Mouse (Mus musculus) small intestine, adult 2 months (tissue): ENCODE data around the gene Prss30.

Experiments
- CTCF ChIP-seq: fragments of 200-500 bp; IDR thresholded peaks from 2 replicates; pipeline ENCODE4 v1.5.1; 2012; ENCODE audit warnings: low read depth, mild to moderate bottlenecking, control low read depth, inconsistent platforms, low read length, moderate library complexity, mixed read lengths; ENCODE audit not compliant: insufficient replicate concordance, insufficient read length; ENCODE audit errors: extremely low read depth
- POLR2A ChIP-seq: fragments of 200-500 bp; IDR thresholded peaks from 2 replicates; pipeline ENCODE4 v1.6.1; 2012; ENCODE audit warnings: low read depth, mild to moderate bottlenecking, control low read depth, inconsistent platforms, low read length, moderate library complexity

DNA sequence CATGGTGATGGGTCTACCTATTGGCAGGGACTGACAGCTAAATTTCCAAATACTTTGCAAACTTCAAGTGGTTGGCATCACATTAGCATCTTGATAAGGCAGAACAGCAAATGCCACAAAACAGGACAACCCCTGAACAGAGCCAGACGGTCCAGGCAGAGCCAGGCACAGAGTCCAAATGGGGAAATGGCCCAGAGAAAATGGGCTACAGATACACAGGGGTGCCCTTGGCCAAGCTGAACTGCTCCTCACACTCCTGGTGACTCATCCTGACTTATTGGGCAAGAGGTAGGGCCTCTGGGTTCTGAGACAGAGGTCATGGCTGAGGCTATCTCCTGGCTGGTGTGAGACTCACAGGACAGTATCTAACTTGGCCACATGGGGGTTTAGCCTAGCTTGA lies 27.0 kb upstream of the Prss30 start:
- no peak for TF ChIP-seq CTCF
- no peak for TF ChIP-seq POLR2A
